Mouse (Mus musculus) ES-E14 (cell line): ENCODE results near the gene Vps53.

Source experiments
- CHD2 ChIP-seq: IDR thresholded peaks from 2 replicates; pipeline ENCODE4 v1.6.1; 2014; ENCODE audit warnings: mild to moderate bottlenecking, low read depth, low read length, inconsistent platforms
- HCFC1 ChIP-seq: IDR thresholded peaks from 2 replicates; pipeline ENCODE4 v1.6.1; 2012; ENCODE audit warnings: low read length, inconsistent platforms, borderline replicate concordance; ENCODE audit not compliant: insufficient read depth
- MAFK ChIP-seq: IDR thresholded peaks from 2 replicates; pipeline ENCODE4 v1.6.1; 2014; ENCODE audit warnings: mild to moderate bottlenecking, low read depth, low read length, inconsistent platforms; ENCODE audit not compliant: insufficient read depth
- ZNF384 ChIP-seq: IDR thresholded peaks from 2 replicates; pipeline ENCODE4 v1.6.1; 2012; ENCODE audit warnings: low read depth, low read length, inconsistent platforms

DNA sequence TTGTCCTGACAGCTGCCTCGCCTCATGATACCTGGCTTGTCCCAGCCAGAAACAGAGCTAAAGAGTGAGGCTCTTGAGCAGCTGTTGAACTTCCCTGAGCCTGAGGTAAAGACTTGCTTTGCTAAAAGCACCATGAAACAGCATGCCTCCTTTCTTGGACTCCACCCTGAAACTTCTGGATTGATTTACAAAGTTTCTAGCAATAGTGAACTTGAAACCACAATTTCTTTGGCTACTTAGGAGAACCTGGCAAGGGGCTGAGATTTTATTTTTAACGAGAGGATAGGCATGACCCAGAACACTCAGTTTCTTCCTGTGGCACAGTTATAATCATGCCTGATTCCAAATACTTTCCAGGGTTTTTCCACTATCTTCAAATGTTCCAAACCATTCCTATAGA is 56.9 kb downstream of the Vps53 start:
- TF ChIP-seq CHD2 = no peak
- TF ChIP-seq HCFC1 = no peak
- TF ChIP-seq MAFK = no peak
- no peak for TF ChIP-seq ZNF384
